Mouse (Mus musculus): ENCODE results near the gene Ppfia3.

GRCm38 (mm10) chr7:45407836-45408235, 41.0 kb upstream of the Ppfia3 start:
- TF ChIP-seq CTCF (IDR thresholded peaks at IDR 0.05; ENCODE audit: control insufficient read depth, insufficient read depth, low read length) = no peak
- TF ChIP-seq POLR2A (IDR thresholded peaks at IDR 0.05; ENCODE audit: borderline replicate concordance, control insufficient read depth, low read depth, low read length) = no peak

Measured in bone marrow, adult 2 months (tissue).